Mouse (Mus musculus): ENCODE data around the gene Prrt1. TPM values are rescaled to one million over a fixed set of nuclear protein-coding genes. Genes with fewer than 3 reads are reported as not detected.
A peak's percentile ranks its signal among the peaks of the same experiment; 100 is the strongest.

Prrt1 gene
- polyA plus RNA-seq, 1 experiment from 2014 or later: 0.16 TPM

GRCm38 (mm10) chr17:34644608-34645007 is 15.3 kb downstream of the Prrt1 start, which contains the start of gene Fkbpl:
Fkbpl (plus strand) TSS chr17:34644764.
- Histone ChIP-seq H3K36me3 (ENCODE audit: inconsistent target) (no peaks in the 10 kb centered on the region; the same call in 1 of the 2 replicates), H3K4me3 (ENCODE audit: inconsistent target) (peak within 1 kb of the TSS; percentile 71), H3K27ac (peak within 1 kb of the TSS; percentile 63), H3K79me2 (ENCODE audit: inconsistent target) (peaks cover 35% of the 10 kb centered on the region)
- 1% methylated on average over 16 of the region's 16 CpGs for WGBS (ENCODE audit: missing documents)

GRCm38 (mm10) chr17:34645256-34645829 is 16.0 kb downstream of the Prrt1 start:
- Histone ChIP-seq H3K4me3 (ENCODE audit: inconsistent target) (peak overlapping the region; percentile 71), H3K27ac (peak overlapping the region; percentile 63), H3K79me2 (ENCODE audit: inconsistent target) (peaks cover 35% of the 10 kb centered on the region), H3K36me3 (ENCODE audit: inconsistent target) (peaks cover 5% of the 10 kb centered on the region; the same call in 1 of the 2 replicates)
- WGBS (ENCODE audit: missing documents): 65% methylated on average over 10 of the region's 10 CpGs

GRCm38 (mm10) chr17:34645831-34646511 is 16.6 kb downstream of the Prrt1 start:
- Histone ChIP-seq H3K79me2 (ENCODE audit: inconsistent target) (peaks cover 35% of the 10 kb centered on the region), H3K4me3 (ENCODE audit: inconsistent target) (no peak overlapping the region), H3K27ac (no peak overlapping the region), H3K36me3 (ENCODE audit: inconsistent target) (peaks cover 12% of the 10 kb centered on the region; the same call in 1 of the 2 replicates)
- 39% methylated on average over 27 of the region's 30 CpGs for WGBS (ENCODE audit: missing documents)

- 1% methylated on average over 59 of the region's 66 CpGs for WGBS (ENCODE audit: missing documents)
- H3K79me2 ChIP-seq (ENCODE audit: inconsistent target): peaks cover 35% of the 10 kb centered on the region
- H3K36me3 ChIP-seq (ENCODE audit: inconsistent target): peaks cover 21% of the 10 kb centered on the region; the same call in 1 of the 2 replicates
- H3K27ac ChIP-seq: no peak within 1 kb of the TSS
- H3K4me3 ChIP-seq (ENCODE audit: inconsistent target): peak within 1 kb of the TSS; percentile 38
These were observed 17.8 kb downstream of the Prrt1 start, which contains the start of gene Atf6b for GRCm38 (mm10) chr17:34646906-34647787. Atf6b (plus strand) TSS chr17:34647146.

GRCm38 (mm10) chr17:34648141-34648890 is 19.0 kb downstream of the Prrt1 start:
- Histone ChIP-seq H3K36me3 (ENCODE audit: inconsistent target) (peaks cover 32% of the 10 kb centered on the region; the same call in 1 of the 2 replicates), H3K79me2 (ENCODE audit: inconsistent target) (peaks cover 35% of the 10 kb centered on the region), H3K4me3 (ENCODE audit: inconsistent target) (peak overlapping the region; percentile 38; the same call in 1 of the 2 replicates), H3K27ac (no peak overlapping the region)
- WGBS (ENCODE audit: missing documents): 91% methylated on average over 15 of the region's 16 CpGs

GRCm38 (mm10) chr17:34649106-34649864 is 20.0 kb downstream of the Prrt1 start:
- 49% methylated on average over 18 of the region's 18 CpGs for WGBS (ENCODE audit: missing documents)
- H3K36me3 ChIP-seq (ENCODE audit: inconsistent target): peaks cover 39% of the 10 kb centered on the region; the same call in 1 of the 2 replicates
- no peak overlapping the region for H3K4me3 ChIP-seq (ENCODE audit: inconsistent target)
- peaks cover 35% of the 10 kb centered on the region for H3K79me2 ChIP-seq (ENCODE audit: inconsistent target)
- no peak overlapping the region for H3K27ac ChIP-seq

- peaks cover 24% of the 10 kb centered on the region for H3K79me2 ChIP-seq (ENCODE audit: inconsistent target)
- H3K27ac ChIP-seq: no peak overlapping the region
- peaks cover 43% of the 10 kb centered on the region; the same call in 1 of the 2 replicates for H3K36me3 ChIP-seq (ENCODE audit: inconsistent target)
- no peak overlapping the region for H3K4me3 ChIP-seq (ENCODE audit: inconsistent target)
- 91% methylated on average over 14 of the region's 14 CpGs for WGBS (ENCODE audit: missing documents)
These were observed 21.4 kb downstream of the Prrt1 start for GRCm38 (mm10) chr17:34650781-34651180.

GRCm38 (mm10) chr17:34651507-34652221 is 22.3 kb downstream of the Prrt1 start:
- 66% methylated on average over 19 of the region's 19 CpGs for WGBS (ENCODE audit: missing documents)
- Histone ChIP-seq H3K79me2 (ENCODE audit: inconsistent target) (peaks cover 16% of the 10 kb centered on the region), H3K4me3 (ENCODE audit: inconsistent target) (no peak overlapping the region), H3K36me3 (ENCODE audit: inconsistent target) (peaks cover 43% of the 10 kb centered on the region; the same call in 1 of the 2 replicates), H3K27ac (no peak overlapping the region)

- Histone ChIP-seq H3K4me3 (ENCODE audit: inconsistent target) (no peak overlapping the region), H3K27ac (no peak overlapping the region), H3K79me2 (ENCODE audit: inconsistent target) (peaks cover 15% of the 10 kb centered on the region), H3K36me3 (ENCODE audit: inconsistent target) (peaks cover 43% of the 10 kb centered on the region; the same call in 1 of the 2 replicates)
- 93% methylated on average over 9 of the region's 10 CpGs for WGBS (ENCODE audit: missing documents)
These were observed 23.2 kb downstream of the Prrt1 start for GRCm38 (mm10) chr17:34652546-34652945.

GRCm38 (mm10) chr17:34652985-34653384 is 23.7 kb downstream of the Prrt1 start:
- Histone ChIP-seq H3K79me2 (ENCODE audit: inconsistent target) (peaks cover 10% of the 10 kb centered on the region), H3K36me3 (ENCODE audit: inconsistent target) (peaks cover 43% of the 10 kb centered on the region; the same call in 1 of the 2 replicates), H3K27ac (no peak overlapping the region), H3K4me3 (ENCODE audit: inconsistent target) (no peak overlapping the region)
- 93% methylated on average over 7 of the region's 8 CpGs for WGBS (ENCODE audit: missing documents)

- Histone ChIP-seq H3K79me2 (ENCODE audit: inconsistent target) (peaks cover 2% of the 10 kb centered on the region; the same call in 1 of the 2 replicates), H3K27ac (no peak overlapping the region), H3K36me3 (ENCODE audit: inconsistent target) (peaks cover 43% of the 10 kb centered on the region; the same call in 1 of the 2 replicates), H3K4me3 (ENCODE audit: inconsistent target) (no peak overlapping the region)
- 71% methylated on average over 9 of the region's 9 CpGs for WGBS (ENCODE audit: missing documents)
These were observed 24.5 kb downstream of the Prrt1 start for GRCm38 (mm10) chr17:34653746-34654285.

- H3K36me3 ChIP-seq (ENCODE audit: inconsistent target): peaks cover 43% of the 10 kb centered on the region; the same call in 1 of the 2 replicates
- no peak overlapping the region for H3K4me3 ChIP-seq (ENCODE audit: inconsistent target)
- 99% methylated on average over 13 of the region's 13 CpGs for WGBS (ENCODE audit: missing documents)
- no peak overlapping the region for H3K27ac ChIP-seq
- H3K79me2 ChIP-seq (ENCODE audit: inconsistent target): no peaks in the 10 kb centered on the region
These were observed 25.1 kb downstream of the Prrt1 start for GRCm38 (mm10) chr17:34654392-34654791.
